Mouse (Mus musculus): ENCODE data around the gene Bet1. TPM values are rescaled to one million over a fixed set of nuclear protein-coding genes. Genes with fewer than 3 reads are reported as not detected.

Bet1 gene
- polyA plus RNA-seq, 1 experiment from 2014 or later: 68.3 TPM

Other genes starting within 250 kb of the Bet1 start
- 0.41 and 0.90 TPM in 2 replicates for gene Tfpi2, start 98.1 kb downstream of the Bet1 start, polyA plus RNA-seq (2016; fragmentation: Nextera tagmentation; extraction: Ambion mirVana)
- gene Gngt1, start 93.2 kb downstream of the Bet1 start, polyA plus RNA-seq (2016; fragmentation: Nextera tagmentation; extraction: Ambion mirVana): not detected in 2 replicates
- gene Gng11, start 83.1 kb downstream of the Bet1 start, polyA plus RNA-seq (2016; fragmentation: Nextera tagmentation; extraction: Ambion mirVana): 31.5 and 35.1 TPM in 2 replicates

All from limb, embryonic 10.5 days (tissue).